Mouse (Mus musculus) ES-Bruce4 (cell line): ENCODE data around the gene Mlf1.

Source experiments
- CTCF ChIP-seq: IDR thresholded peaks from one replicate; pipeline ENCODE4 v1.8.1; 2011; ENCODE audit warnings: low read depth, low read length
- EP300 ChIP-seq: IDR thresholded peaks from 2 replicates; pipeline ENCODE4 v1.6.1; 2011; ENCODE audit warnings: low read depth, low read length; ENCODE audit not compliant: insufficient read depth
- POLR2A ChIP-seq: IDR thresholded peaks from one replicate; pipeline ENCODE4 v1.8.1; 2011; ENCODE audit warnings: low read length; ENCODE audit not compliant: insufficient read depth

DNA sequence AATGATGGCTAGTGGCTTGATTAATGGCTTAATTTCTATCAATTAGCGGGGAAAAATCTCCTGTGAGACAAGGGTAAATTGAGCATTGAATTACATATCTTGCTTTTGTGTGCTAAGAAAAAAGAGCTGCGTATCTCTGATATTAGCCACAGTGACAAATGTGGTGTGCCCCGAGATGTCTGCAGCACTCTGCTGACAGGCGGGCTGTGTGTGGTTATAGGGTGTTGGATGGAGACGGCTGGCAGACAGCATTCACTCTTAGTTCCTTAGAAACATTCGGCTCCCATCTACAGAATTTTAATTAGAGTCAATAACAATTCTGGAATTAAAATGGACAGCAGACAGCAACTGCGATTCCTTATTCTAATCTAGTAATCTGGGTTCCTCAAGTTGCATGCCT is 33.0 kb upstream of the Mlf1 start:
- TF ChIP-seq CTCF: no peak
- TF ChIP-seq POLR2A: no peak
- no peak for TF ChIP-seq EP300
